Mouse (Mus musculus) liver, embryonic 11.5 days (tissue): ENCODE results near the gene Nr0b1. TPM values are rescaled to one million over a fixed set of nuclear protein-coding genes. Genes with fewer than 3 reads are reported as not detected.
A peak's percentile ranks its signal among the peaks of the same experiment; 100 is the strongest.

ENCODE experiments used
- ATAC-seq: fragments of 200-750 bp; cut with Nextera tagmentation; replicated peaks from 2 replicates; pipeline ENCODE4 v1.8.0; 2017; ENCODE audit warnings: moderate number of reproducible peaks, mild to moderate bottlenecking, moderate TSS enrichment, moderate library complexity; ENCODE audit not compliant: low FRiP score
- DNase-seq: peaks from one replicate; pipeline ENCODE4 v3.0.0-alpha.2; 2017; ENCODE audit warnings: low spot score
- H3K27ac ChIP-seq: fragments of 300-500 bp; sonication (generic); 2 replicates; pipeline ENCODE4 v1.5.1; 2014; ENCODE audit warnings: mild to moderate bottlenecking, low read depth, low read length, control low read depth
- H3K27me3 ChIP-seq: fragments of 300-500 bp; sonication (generic); replicated peaks from 2 replicates; pipeline ENCODE4 v1.6.1; 2014; ENCODE audit warnings: low read length, mixed read lengths; ENCODE audit not compliant: control insufficient read depth, insufficient read depth
- H3K36me3 ChIP-seq: fragments of 300-500 bp; sonication (generic); 2 replicates; pipeline ENCODE4 v1.6.1; 2014; ENCODE audit warnings: mild to moderate bottlenecking, low read length, moderate library complexity, mixed read lengths; ENCODE audit not compliant: control insufficient read depth, insufficient read depth
- H3K4me1 ChIP-seq: fragments of 300-500 bp; sonication (generic); replicated peaks from 2 replicates; pipeline ENCODE4 v1.6.1; 2014; ENCODE audit warnings: low read length, mixed read lengths; ENCODE audit not compliant: control insufficient read depth, insufficient read depth
- H3K4me2 ChIP-seq: fragments of 300-500 bp; sonication (generic); 2 replicates; pipeline ENCODE4 v1.6.1; 2014; ENCODE audit warnings: mild to moderate bottlenecking, control low read depth, moderate library complexity
- H3K4me3 ChIP-seq: fragments of 300-500 bp; sonication (generic); 2 replicates; pipeline ENCODE4 v1.5.1; 2014; ENCODE audit warnings: low read depth, low read length, control low read depth
- H3K9ac ChIP-seq: fragments of 300-500 bp; sonication (generic); 2 replicates; pipeline ENCODE4 v1.6.1; 2014; ENCODE audit warnings: low read depth, low read length, control low read depth
- H3K9me3 ChIP-seq: fragments of 300-500 bp; sonication (generic); 2 replicates; pipeline ENCODE4 v1.6.1; 2016; ENCODE audit warnings: low read length, inconsistent platforms, mixed read lengths; ENCODE audit not compliant: control insufficient read depth
- WGBS: fragments of 180-500 bp; shearing (Covaris S2); extraction: QIAGEN DNeasy Blood & Tissue Kit; methylation state at CpG from one replicate; pipeline ENCODE4 v1.1.7; 2014; 5-methylcytosine and 5-hydroxymethylcytosine counted together
- polyA plus RNA-seq: library from polyadenylated mRNA; unstranded; fragments of >200 nt; fragmentation: Nextera tagmentation; extraction: Ambion mirVana; gene quantifications from 2 replicates; pipeline ENCODE4 v1.2.1, GENCODE M21; 2014

The Nr0b1 gene
- polyA plus RNA-seq: 0.33 and 0.74 TPM in 2 replicates

GRCm38 (mm10) chrX:86191614-86192419 is at the start of gene Nr0b1:
Nr0b1 (plus strand) TSS chrX:86191764.
- H3K4me3 ChIP-seq: peak within 1 kb of the TSS; percentile 7; the same call in 1 of the 2 replicates
- DNase-seq (no peak), ATAC-seq (no peak)
- H3K27ac ChIP-seq: no peak within 1 kb of the TSS
- no peaks in the 10 kb centered on the region for H3K36me3 ChIP-seq
- peak within 1 kb of the TSS; percentile 46 for H3K4me2 ChIP-seq
- peaks cover 12% of the 10 kb centered on the region for H3K27me3 ChIP-seq
- no peak within 1 kb of the TSS for H3K9ac ChIP-seq
- WGBS: 15% methylated on average over 49 of the region's 53 CpGs
- no peaks in the 10 kb centered on the region for H3K4me1 ChIP-seq
- H3K9me3 ChIP-seq: no peaks in the 10 kb centered on the region

DNA sequence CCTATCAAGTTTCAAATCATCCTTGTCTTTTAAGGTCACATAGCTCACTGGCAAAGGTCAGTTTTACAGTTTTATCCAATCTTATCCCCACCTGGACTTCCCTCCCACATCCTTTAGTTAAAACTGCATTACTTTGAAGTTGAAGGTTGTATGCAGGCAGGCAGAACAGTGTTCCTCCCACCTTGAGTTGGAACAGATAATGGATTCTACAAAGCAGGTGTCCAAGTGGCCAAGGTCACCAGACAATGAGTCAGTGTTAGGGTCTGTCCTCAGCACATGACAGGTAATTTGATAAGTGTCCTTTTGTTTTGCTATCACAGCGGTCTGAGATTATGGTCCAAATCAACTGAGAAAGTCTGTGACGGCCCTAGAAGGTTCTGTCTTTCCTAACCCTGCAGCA is 4.3 kb upstream of the Nr0b1 start:
- 79% methylated on average over 2 of the region's 2 CpGs for WGBS
- no peak for ATAC-seq
- Histone ChIP-seq H3K9ac (no peak overlapping the region), H3K9me3 (no peaks in the 10 kb centered on the region), H3K4me2 (no peak overlapping the region), H3K27me3 (peaks cover 10% of the 10 kb centered on the region), H3K36me3 (no peaks in the 10 kb centered on the region), H3K4me1 (no peaks in the 10 kb centered on the region), H3K27ac (no peak overlapping the region), H3K4me3 (no peak overlapping the region)
- no peak for DNase-seq

DNA sequence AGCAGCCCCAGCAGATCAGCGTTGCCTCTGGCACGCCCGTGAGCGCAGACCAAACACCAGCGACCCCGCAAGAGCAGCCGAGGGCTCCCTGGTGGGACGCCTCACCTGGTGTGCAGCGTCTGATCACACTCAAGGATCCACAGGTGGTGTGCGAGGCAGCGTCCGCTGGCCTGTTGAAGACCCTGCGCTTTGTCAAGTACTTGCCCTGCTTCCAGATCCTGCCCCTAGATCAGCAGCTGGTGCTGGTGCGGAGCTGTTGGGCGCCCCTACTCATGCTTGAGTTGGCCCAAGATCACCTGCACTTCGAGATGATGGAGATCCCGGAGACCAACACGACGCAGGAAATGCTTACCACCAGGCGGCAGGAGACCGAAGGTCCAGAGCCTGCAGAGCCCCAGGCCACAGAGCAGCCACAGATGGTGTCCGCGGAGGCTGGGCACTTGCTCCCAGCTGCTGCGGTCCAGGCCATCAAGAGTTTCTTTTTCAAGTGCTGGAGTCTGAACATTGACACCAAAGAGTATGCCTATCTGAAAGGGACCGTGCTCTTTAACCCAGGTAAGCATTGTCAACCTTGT is 943 bp downstream of the Nr0b1 start:
- no peak overlapping the region; the same call in 1 of the 2 replicates for H3K4me3 ChIP-seq
- 17% methylated on average over 25 of the region's 25 CpGs for WGBS
- no peaks in the 10 kb centered on the region for H3K4me1 ChIP-seq
- H3K9ac ChIP-seq: no peak overlapping the region
- no peak for DNase-seq
- H3K9me3 ChIP-seq: no peaks in the 10 kb centered on the region
- peak overlapping the region; percentile 46 for H3K4me2 ChIP-seq
- no peaks in the 10 kb centered on the region for H3K36me3 ChIP-seq
- H3K27ac ChIP-seq: no peak overlapping the region
- ATAC-seq: no peak
- H3K27me3 ChIP-seq: peaks cover 12% of the 10 kb centered on the region

- H3K9ac ChIP-seq: no peak overlapping the region
- no peaks in the 10 kb centered on the region for H3K36me3 ChIP-seq
- no peak overlapping the region for H3K4me2 ChIP-seq
- peaks cover 12% of the 10 kb centered on the region for H3K27me3 ChIP-seq
- no peak overlapping the region for H3K27ac ChIP-seq
- no peaks in the 10 kb centered on the region for H3K9me3 ChIP-seq
- DNase-seq (no peak), ATAC-seq (no peak)
- no peak overlapping the region for H3K4me3 ChIP-seq
- no peaks in the 10 kb centered on the region for H3K4me1 ChIP-seq
- WGBS: 46% methylated on average over 4 of the region's 4 CpGs
Measured at GRCm38 (mm10) chrX:86193386-86193785, 1.8 kb downstream of the Nr0b1 start.

DNA sequence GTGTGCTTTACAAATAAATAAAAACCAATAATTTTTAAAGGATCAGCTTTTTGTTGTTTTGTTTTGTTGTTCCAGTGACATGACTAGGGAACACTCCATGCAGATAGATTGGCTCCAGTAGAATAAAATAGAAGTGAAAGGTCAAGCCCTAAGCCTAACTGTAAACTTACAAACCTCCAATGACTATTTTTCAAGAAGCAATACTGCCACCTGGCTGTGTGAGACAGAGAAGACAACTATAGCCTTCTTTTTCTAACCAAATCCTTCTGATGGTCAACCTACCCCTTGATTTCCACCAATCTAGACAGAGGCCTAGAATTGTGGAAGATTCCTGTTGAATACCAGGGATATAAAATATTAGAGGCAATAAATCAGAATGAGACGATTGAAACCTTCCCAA is 45.7 kb downstream of the Nr0b1 start:
- no peak overlapping the region for H3K27ac ChIP-seq
- no peaks in the 10 kb centered on the region for H3K36me3 ChIP-seq
- DNase-seq (no peak), ATAC-seq (no peak)
- no peak overlapping the region for H3K9ac ChIP-seq
- H3K4me3 ChIP-seq: no peak overlapping the region
- no CpG with 5 or more reads among the region's 1 CpGs for WGBS
- no peaks in the 10 kb centered on the region for H3K4me1 ChIP-seq
- no peak overlapping the region for H3K4me2 ChIP-seq
- no peaks in the 10 kb centered on the region for H3K9me3 ChIP-seq
- no peaks in the 10 kb centered on the region for H3K27me3 ChIP-seq

Other genes starting within 250 kb of the Nr0b1 start
- not detected in 2 replicates for gene Samt3, start 147.6 kb upstream of the Nr0b1 start, polyA plus RNA-seq
- gene Mageb4, start 113.3 kb downstream of the Nr0b1 start, polyA plus RNA-seq: not detected in 2 replicates